8 mouse cellular contexts compared by ENCODE assay signal in the genomic region with DNA sequence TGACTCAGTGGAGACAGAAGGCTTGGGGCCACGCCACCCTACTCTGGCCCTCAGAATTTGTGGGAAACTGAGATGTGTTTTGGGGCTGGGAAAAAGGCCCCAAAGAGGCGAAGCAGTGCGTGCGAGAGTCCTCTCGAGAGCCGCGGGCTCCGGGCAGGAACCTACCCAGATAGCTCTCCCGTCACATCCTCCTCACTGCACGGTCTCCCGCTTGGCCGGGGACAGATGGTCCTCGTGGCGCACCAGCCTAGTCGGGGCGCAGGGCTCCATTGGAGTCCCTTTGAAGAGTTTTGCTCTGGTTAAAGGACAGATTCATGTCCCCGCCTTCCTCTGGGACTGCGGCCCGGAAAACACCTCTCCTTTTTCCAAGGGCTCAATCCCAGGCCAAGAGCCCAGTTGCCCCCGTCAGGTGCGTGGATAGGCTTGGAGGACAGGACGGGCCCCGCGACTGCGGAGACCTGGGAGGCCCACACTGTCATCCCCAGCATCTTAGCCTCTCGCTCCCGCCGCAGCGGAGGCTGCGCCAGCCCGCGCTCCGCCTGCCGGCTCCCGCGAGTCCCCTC. TPM values are rescaled to one million over a fixed set of nuclear protein-coding genes. Genes with fewer than 3 reads are reported as not detected.
DNase-seq lines count a peak whose midpoint lies in the region; ATAC-seq lines count a peak whose summit lies in the region.

No protein-coding gene starts in this region.

- peaks cover 8% of the 10 kb centered on the region for H3K27me3 ChIP-seq in hindbrain, embryonic 14.5 days (ENCODE audit: control insufficient read depth, insufficient read depth, low read length)
- peaks cover 24% of the 10 kb centered on the region for H3K27me3 ChIP-seq in midbrain, embryonic 13.5 days

- peak overlapping the region; percentile 58 for H3K4me3 ChIP-seq in hindbrain, embryonic 14.5 days (replicated peaks; ENCODE audit: low read length)
- peak overlapping the region; percentile 63 for H3K4me3 ChIP-seq in midbrain, embryonic 13.5 days (replicated peaks)

- H3K36me3 ChIP-seq in hindbrain, embryonic 14.5 days (replicated peaks; ENCODE audit: control insufficient read depth, insufficient read depth) = no peaks in the 10 kb centered on the region
- H3K36me3 ChIP-seq in midbrain, embryonic 13.5 days = no peaks in the 10 kb centered on the region

- ATAC-seq in hindbrain, embryonic 14.5 days (ENCODE audit: low FRiP score) = peak; percentile 80
- ATAC-seq in midbrain, embryonic 13.5 days = peak; percentile 73

- H3K27ac ChIP-seq in hindbrain, embryonic 14.5 days = peak overlapping the region; percentile 34
- peak overlapping the region; percentile 64; the same call in 1 of the 2 replicates for H3K27ac ChIP-seq in midbrain, embryonic 13.5 days

- peaks cover 5% of the 10 kb centered on the region; the same call in 1 of the 2 replicates for H3K4me1 ChIP-seq in hindbrain, embryonic 14.5 days (replicated peaks; ENCODE audit: control insufficient read depth, insufficient read depth, low read length)
- peaks cover 13% of the 10 kb centered on the region; the same call in 1 of the 2 replicates for H3K4me1 ChIP-seq in midbrain, embryonic 13.5 days (replicated peaks)

- peak overlapping the region; percentile 77 for H3K9ac ChIP-seq in hindbrain, embryonic 14.5 days
- peak overlapping the region; percentile 80 for H3K9ac ChIP-seq in midbrain, embryonic 13.5 days (replicated peaks)

- WGBS in hindbrain, embryonic 14.5 days = under 1% methylated on average over 33 of the region's 36 CpGs
- under 1% methylated on average over 36 of the region's 36 CpGs for WGBS in midbrain, embryonic 13.5 days

- peak; percentile 37 for DNase-seq in layer of hippocampus, adult 11-12 months (ENCODE audit: low spot score)
- no peak for DNase-seq in layer of hippocampus, adult 9-10 months (ENCODE audit: low spot score)
- peak; percentile 20 for DNase-seq in embryo, embryonic 10 days (ENCODE audit: low spot score)
- peak; percentile 26 for DNase-seq in hindbrain, embryonic 14.5 days (ENCODE audit: low spot score)
- DNase-seq in gastrocnemius, postnatal 4 days (ENCODE audit: low spot score in 2 of 2) = no peak
- no peak for DNase-seq in B cell, adult 2 months
- no peak for DNase-seq in lung, postnatal 36 days

- no peaks in the 10 kb centered on the region for H3K9me3 ChIP-seq in hindbrain, embryonic 14.5 days (ENCODE audit: control insufficient read depth, low read length)
- no peaks in the 10 kb centered on the region for H3K9me3 ChIP-seq in midbrain, embryonic 13.5 days

- H3K4me2 ChIP-seq in hindbrain, embryonic 14.5 days (replicated peaks) = peak overlapping the region; percentile 80
- H3K4me2 ChIP-seq in midbrain, embryonic 13.5 days (replicated peaks) = peak overlapping the region; percentile 85

RNA-seq across cellular contexts. Expression of a gene that starts 0.7 kb away (rescaled TPM):
- polyA plus RNA-seq in hindbrain, embryonic 14.5 days (2014; fragmentation: Nextera tagmentation; extraction: Ambion mirVana) = 8.0 and 9.9 TPM in 2 replicates
- 3.0 and 3.2 TPM in 2 replicates for polyA plus RNA-seq in midbrain, embryonic 13.5 days (2015; fragmentation: Nextera tagmentation; extraction: Ambion mirVana)
- total RNA-seq in gastrocnemius, postnatal 4 days (2021) = under 1 TPM; 0.05 to 0.10 TPM

Comparison
In these comparisons a context has a peak if more than half of its experiments do, and no peak if none do; other contexts are left out.
1. DNase-seq: peak in layer of hippocampus, adult 11-12 months (single experiment), embryo, embryonic 10 days (single experiment) and hindbrain, embryonic 14.5 days (single experiment); none in layer of hippocampus, adult 9-10 months (single experiment), gastrocnemius, postnatal 4 days (0 of 2), B cell, adult 2 months (0 of 2) and lung, postnatal 36 days (single experiment).